Mouse (Mus musculus): Measurements from ENCODE around the gene Dhx29.
A peak's percentile ranks its signal among the peaks of the same experiment; 100 is the strongest.

The Dhx29 gene

DNA sequence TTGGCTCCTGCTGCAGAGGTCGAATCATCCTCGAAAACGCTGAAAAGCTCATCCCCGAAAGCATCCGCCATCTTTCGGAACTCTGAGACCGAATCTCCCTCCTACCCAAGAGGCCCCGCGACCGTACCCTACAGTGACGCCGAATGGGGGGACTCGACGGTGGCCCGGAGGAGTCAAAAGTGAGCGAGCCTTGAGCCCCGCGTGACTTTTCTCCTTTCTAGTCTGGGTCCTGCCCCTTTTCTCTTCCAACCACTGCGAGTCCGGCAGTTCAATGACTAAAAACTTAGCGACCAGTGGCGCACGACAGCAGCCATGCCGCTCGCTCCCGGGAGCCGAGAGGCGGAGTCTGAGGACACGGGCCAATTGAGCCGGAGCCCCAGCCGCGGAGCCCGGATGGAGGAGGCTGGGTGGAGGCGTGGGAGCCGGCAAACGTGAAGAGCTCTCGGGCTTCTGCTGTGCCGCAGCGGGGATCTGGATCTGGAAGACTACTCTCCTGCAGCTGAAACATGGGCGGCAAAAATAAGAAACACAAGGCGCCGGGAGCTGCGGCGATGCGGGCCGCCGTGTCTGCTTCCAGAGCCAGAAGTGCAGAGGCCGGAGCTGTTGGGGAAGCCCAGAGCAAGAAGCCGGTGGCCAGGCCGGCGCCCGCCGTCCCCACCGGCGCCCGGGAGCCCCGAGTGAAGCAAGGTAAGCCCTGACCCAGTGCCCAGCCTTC, at the start of gene Dhx29, which contains the start of gene Mtrex:
Gene Dhx29, plus strand, starts transcription at position 168 of the 715 bp plus-strand sequence.
Gene Mtrex, minus strand, starts transcription at position 112 of the 715 bp plus-strand sequence.
- peak; percentile 99 for DNase-seq (ENCODE audit: low spot score in 2 of 2)

DNA sequence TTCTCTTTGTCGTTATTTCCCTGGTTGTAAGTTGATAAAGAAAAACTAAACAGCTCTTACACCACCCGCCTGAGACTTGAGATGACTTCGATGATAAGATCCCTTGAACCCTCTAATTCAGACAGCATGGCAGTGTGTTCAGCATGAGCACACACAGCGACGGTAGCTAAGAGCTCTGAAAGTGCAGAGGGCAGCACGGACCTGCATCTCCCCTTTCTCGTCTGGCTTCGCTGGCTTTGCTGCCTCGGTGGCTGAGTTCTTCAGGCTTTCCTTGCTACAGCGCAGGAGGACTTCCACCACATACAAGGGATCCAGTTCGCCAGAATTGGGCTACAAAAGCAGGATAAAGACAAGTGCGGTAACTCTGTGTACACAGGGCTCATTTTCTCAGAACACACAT, 40.0 kb upstream of the Dhx29 start:
- no peak for DNase-seq (ENCODE audit: low spot score in 2 of 2)

DNA sequence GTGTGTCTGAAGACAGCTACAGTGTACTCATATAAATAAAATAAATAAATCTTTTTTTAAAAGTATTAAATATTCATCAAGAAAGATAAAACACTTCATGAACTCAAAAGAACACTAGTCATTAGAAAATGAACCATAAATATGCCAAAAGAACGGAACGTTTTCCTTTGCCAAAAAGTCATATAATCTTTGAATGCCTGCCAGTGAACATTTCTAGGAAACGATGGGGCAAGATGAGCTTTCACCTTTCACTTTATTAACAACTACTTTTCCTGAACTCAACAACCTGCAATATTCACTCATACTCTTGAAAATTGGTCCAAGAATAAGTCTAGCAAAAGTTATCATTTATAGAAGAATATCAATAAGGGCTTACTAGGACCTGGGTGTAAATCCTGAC, 25.1 kb upstream of the Dhx29 start:
- no peak for DNase-seq (ENCODE audit: low spot score in 2 of 2)

DNA sequence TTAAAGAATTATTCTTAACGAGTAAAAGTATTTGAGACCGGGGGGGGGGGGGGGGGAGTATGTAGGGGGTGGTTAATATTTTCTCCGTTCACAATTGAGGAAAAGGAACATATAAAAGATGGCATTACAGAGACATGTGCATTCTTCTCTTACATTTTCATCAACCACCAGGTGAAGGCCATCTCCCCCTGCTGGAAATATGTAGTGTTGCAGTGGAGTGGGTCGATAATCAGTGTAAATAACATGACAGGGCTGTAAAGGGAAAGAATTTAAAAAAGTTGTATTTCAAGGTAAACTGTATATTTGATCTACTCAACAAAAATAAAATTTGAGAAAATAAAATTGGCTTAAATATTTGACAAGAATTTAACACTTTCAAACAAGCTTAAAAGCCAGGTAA, 17.6 kb upstream of the Dhx29 start:
- DNase-seq (ENCODE audit: low spot score in 2 of 2), result no peak

DNA sequence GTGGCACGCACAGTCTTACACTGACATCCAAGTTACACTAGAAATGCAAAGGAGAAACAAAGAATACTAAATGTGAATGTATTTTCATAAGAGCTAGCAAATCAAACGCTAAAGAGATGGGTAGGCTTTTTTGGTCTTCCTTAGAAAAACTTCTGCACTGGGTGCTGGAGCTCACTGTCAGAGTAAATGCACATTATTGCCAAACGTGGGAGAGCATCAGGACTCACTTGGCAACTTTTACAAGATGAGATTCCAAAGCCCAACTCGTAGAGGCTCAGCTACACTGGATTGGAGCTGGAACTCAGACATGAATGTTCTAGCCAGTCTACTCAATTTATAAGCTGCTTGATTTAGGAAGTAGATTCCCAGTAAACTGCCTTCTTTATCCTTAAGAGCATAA, 16.8 kb upstream of the Dhx29 start:
- no peak for DNase-seq (ENCODE audit: low spot score in 2 of 2)

DNA sequence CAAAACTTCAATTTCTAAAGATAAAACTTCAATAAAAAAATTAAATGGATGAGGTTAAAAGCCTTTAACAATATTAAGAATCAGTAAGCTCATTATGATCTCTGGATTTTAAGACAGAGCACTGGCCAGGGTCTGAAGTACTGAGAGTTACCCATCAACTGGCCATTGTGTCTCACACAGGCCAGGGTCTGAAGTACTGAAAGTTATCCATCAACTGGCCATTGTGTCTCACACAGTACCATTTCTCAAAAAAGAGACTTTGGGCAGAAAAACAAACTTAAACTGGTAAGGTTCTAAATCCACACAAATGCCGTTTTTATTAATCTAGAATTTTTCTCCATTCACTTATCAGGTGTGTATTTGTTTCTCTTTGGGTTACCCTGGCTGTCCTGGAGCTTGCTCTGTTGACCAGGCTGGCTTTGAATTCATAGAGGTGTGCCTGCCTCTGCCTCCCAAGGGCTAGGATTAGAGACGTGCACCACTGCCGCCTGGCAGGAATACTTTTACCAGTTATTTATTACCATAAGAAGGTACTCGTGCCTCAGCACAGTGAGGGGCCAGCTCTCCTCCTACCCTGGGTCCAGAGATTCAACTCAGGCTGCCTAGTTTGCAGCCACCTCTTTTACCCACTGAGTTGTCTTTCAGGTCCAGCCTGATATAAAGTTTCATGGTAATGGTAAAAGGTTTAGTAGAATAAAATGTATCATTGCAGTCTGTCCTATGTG, 8.0 kb upstream of the Dhx29 start:
- no peak for DNase-seq (ENCODE audit: low spot score in 2 of 2)

DNA sequence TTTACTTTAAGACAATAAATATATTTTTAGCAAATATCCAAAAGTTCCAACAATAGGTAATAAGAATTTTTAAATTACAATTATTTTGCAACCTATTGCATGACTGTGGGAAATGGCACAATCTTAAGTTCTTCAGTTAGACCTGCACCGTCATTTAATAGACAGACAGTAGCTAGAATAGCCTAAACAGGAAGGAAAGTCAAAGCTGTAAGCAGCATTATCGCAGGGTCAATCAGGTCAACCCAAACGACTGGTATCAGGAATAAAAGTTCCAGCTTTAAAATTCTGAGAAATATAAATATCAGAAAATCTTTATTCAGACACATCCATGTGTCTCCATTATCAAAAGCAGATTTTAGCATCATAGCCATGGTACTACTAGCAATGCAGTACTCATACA, 6.3 kb upstream of the Dhx29 start:
- no peak for DNase-seq (ENCODE audit: low spot score in 2 of 2)

DNA sequence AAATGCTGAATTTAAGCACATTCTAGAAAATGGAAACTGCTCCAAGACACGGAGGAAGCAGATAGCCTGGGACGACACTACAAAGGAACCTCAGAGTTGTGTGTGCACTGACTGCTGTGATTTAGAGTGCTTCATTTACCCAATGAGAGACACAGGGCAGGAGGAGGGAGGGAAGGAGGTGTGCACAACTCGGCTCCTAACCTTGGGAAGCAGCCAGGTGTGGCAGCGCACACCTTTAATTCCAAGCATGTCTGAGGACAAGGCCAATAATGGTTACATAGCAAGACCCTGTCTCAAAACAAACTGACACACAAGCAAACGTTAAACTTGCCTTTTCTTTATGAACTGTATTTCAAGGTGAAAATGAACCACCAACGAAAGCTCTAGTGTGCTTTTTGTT, 2.0 kb upstream of the Dhx29 start:
- no peak for DNase-seq (ENCODE audit: low spot score in 2 of 2)

DNA sequence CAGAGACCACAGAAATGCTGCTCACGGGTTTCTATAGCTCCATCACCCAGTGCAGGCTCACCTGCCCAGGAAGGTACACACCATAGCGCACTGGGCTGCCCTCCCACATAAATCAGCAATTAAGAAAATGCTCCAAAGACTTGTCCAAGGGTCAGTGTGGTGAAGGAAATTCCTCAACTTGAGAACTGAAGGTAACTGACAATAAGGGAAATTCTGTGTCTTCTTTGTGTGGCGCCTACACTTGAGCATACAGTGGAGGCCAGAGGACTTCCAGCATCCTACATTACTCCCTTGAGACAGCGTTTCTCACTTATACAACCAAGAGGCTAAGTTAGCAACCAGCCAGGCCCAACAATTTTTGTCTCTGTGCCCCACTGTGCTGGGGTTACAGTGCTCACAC, 1.3 kb upstream of the Dhx29 start:
- DNase-seq (ENCODE audit: low spot score in 2 of 2), result no peak

DNA sequence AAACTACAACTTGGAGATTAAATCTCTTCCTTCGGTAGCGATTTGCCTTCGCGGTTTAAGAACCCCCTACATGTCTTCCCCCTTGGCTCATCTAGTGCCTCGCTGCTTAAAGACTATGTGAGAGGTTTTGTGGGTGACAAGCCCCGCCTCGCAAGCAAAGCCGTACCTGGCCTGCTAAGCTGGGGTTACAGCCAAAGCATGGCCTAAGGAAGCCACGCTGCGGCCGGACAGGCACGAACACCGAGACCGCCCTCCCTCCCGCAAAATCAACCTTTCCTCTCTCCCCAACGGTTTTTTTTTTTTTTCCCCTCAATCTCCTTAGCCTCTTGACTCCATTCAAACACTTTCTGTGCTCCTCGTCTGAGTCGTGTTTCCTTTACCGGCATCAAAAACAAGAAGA, 458 bp upstream of the Dhx29 start:
- DNase-seq (ENCODE audit: low spot score in 2 of 2), result no peak

DNA sequence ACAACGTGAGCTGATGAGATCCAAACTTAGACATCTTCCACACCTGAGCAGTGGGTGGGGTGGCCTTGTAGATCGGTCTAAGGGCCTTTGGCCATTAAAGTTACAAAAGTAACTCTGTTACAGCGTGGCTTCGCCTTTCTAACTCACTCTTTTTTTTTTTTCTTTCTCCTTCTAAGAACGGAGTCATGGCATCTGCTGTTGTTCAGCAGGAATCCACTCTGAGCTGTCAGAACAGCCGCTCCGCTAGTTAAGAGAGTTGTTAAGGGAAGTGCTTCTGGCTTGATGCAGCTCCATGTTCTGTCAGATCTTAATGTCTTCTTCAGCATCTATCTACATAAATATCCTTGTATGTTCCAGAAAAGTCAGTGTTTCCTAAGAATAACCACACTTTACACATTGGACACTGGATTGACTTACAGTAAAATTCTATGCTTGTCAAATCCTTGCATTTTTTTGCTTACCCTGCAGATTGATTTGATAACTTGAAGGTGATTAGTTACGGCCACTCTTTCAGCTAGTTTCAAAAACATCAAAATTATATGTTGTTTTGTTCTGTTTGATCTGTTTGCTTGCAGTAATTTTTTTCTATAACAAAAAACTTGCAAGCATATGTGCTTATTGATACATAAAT, 899 bp downstream of the Dhx29 start:
- no peak for DNase-seq (ENCODE audit: low spot score in 2 of 2)

DNA sequence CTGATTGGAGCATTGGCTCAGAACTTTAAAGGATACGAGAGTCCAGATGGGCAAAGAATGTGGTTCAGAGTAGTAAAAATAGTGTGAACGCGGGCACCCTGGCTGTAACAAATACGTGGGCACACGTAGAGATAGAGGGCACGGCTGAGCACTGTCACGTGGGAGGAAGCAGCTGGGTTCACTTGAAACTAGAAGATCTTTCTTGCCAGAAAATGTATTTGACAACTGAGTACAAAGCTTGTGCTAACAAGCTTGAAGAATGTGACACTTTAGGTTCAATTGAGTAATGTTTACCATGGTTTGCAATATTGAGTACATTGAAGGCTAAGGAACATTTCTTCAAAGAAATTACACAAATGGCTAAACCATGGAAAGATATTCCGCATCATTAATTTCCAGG, 10.9 kb downstream of the Dhx29 start:
- DNase-seq (ENCODE audit: low spot score in 2 of 2), result no peak

DNA sequence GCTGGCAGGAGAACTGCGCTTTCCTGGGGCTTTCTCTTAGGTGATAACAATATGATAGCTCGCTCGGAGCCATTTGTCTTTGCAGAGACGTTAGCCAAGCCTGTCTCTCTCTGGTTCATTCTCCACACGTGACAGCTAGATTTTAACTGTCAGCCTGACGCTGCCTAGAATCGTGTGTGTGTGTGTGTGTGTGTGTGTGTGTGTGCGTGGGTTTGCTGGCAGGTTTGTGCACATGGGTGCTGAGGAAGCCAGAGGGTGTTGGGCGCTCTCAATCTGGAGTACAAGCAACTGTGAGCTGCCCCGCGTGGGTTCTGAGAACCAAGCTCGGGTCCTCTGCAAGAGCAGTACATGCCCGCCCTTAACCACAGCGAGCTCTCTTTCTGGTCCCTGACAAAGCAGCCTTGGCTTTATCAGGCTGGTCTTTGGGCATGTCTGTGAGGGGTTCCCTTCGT, 14.7 kb downstream of the Dhx29 start:
- peak in 1 of 2 experiments; percentile 11 for DNase-seq (ENCODE audit: low spot score in 2 of 2)

DNA sequence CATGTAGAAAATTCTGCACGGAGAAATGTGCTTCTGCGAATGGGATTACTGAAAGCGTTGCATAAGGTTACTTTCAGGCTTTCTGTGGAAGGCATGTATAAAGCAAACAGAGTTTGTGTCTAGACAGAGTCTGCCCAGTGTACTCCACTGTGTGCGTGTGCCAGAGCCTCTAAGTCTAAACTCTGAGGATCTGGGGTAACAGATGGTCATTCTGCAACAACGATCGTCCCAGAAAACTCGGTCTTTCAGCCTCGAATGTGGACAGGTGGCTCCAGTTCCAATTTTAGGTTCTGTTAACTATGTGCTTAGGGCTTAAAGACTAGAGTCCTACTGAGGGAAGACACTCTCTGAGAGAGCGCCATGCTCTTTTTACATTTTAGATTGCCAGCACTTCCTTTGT, 18.1 kb downstream of the Dhx29 start:
- DNase-seq (ENCODE audit: low spot score in 2 of 2), result no peak

DNA sequence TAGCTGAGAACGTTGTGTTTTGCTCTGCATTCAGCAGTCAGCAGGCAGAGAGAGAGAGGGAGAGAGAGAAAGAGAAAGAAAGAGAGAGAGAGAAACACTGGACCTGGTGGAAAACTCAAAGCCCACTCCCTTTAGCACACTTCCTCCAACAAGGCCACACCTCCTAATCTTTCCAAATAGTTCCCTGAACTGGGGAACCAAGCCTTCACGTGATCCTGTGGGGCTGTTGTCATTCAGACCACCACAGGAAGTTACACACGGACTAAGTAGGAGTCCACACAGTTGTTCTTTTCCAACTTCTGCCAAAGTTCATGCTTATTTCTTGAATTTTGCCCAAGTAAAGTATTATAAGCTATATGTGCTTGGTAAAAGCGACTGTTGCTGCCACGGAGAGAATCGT, 18.6 kb downstream of the Dhx29 start:
- DNase-seq (ENCODE audit: low spot score in 2 of 2), result no peak

DNA sequence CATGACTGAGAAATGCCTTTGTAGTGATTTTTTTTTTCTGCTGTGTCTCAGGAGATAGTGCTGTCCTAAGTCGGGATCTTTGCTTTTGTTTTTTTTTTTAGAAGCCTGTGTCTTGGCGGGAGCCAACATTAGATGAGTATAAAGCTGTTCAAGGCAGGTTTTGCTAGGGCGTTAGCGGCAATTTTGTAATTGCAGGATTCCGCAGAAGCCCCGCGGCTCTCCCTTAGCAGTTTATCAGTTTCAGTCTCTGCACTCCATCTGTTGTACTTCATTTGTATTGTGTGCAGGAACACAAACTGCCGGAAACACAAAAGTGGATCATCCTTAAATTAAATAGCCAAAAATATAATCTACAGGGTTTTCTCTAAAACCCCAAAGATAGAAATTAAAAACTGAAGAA, 26.8 kb downstream of the Dhx29 start:
- no peak for DNase-seq (ENCODE audit: low spot score in 2 of 2)

DNA sequence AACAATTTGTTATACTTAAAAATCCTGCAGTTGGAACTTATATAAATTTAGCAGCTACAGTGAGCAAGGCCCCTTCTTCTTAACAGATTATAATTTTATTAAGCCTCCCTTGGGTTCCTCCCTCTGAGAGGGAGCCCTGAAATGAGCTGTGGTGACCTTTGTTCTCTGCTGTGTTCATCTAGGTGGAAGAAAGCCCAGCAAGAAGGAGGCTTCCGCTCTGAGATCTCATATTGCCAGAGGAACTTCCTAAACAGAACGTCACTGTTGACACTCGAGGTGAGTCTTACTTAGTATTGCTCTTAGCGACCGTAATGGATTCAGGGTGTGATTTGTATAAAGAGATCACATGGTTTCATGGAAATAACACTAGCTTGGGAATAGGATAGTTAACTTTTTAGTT, 35.8 kb downstream of the Dhx29 start:
- no peak for DNase-seq (ENCODE audit: low spot score in 2 of 2)

DNA sequence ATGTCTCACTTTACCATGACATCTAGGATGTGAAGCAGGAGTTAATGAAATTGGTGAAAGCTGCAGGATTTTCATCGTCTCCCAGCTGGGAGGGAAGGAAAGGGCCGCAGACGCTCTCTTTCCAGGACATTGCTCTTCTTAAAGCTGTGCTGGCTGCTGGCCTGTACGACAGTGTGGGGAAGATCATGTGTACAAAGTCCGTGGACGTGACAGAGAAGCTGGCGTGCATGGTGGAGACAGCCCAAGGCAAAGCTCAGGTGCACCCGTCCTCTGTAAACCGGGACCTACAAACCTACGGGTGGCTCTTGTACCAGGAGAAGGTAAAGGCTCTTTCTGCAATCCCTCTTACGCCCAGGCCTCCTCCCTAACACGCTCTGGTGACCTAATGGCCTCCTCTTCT, 37.2 kb downstream of the Dhx29 start:
- no peak for DNase-seq (ENCODE audit: low spot score in 2 of 2)

DNA sequence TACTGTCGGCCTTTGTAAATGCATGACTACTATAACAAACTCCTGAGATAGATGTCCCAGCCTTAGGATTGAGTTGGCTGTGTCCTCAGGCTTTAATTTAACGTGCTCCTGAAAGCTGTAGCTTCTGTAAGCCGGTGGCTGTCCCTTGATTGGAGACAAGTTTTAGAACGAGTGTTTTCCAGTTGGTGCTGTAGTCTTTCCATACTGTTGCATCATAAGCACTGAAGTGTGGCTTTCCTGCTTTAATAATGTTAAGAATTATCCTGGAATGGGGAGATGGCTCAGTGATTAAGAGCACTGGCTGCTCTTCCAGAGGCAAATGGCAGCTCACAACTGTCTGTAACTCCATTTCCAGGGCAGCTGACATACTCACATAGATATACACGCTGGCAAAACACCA, 40.0 kb downstream of the Dhx29 start:
- DNase-seq (ENCODE audit: low spot score in 2 of 2), result no peak

DNA sequence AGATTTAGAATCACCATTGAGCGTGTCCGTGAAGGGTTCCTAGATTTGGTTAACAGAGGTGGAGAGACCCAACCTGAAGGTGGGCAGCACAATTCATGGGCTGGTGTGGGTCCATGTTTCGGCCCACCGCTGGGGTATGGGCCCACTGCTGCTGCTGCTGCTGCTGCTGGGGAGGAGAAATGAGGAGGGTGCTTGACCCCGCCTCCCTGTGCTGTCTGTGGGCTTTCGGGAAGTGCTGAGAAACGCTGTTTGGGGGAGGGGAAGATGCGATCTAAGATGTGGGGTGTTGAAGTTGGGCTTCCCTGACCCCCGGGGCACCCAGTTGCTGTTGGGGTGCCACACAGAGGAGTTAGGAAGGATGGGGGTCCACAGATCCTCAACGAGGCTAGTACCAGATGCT, 49.5 kb downstream of the Dhx29 start:
- DNase-seq (ENCODE audit: low spot score in 2 of 2), result no peak

DNA sequence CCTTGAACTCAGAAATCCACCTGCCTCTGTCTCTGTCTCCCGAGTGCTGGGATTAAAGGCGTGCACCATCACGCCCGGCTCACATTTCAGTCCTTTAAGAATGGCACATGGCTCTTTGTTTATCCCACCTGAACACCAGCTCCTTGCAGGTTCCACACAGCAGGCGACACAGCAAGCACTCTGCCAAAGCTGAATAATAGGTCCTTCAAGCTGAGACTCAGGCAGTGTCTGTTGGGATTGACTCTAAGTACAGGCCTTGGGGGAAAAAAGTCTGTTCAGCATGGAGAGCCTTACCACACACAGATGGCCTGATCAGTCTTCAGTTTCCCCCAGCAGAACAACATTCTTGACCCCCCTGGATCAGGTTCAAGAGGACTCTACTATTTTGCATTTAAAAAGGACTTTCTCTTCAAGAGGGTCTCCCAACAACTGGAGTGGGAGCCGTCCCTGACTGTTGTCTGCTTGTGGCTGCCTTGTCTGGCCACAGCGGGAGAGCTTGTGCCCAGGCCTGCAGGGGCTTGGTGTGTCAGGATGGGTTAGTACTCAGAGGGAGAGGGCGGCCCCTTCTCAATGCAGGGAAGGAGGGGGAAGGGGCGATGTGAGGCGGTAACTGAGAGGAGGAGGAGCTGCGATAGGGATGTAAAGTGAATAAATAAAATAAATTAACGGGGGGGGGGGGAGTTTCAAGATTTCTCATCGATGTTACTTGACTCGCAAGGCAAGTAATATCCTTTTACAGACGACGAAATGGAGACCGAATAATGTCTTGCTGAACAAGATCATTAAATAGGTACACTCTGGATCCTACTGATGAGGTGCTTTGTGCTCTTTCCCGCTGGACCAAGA, 58.6 kb downstream of the Dhx29 start:
- DNase-seq (ENCODE audit: low spot score in 2 of 2), result no peak

DNA sequence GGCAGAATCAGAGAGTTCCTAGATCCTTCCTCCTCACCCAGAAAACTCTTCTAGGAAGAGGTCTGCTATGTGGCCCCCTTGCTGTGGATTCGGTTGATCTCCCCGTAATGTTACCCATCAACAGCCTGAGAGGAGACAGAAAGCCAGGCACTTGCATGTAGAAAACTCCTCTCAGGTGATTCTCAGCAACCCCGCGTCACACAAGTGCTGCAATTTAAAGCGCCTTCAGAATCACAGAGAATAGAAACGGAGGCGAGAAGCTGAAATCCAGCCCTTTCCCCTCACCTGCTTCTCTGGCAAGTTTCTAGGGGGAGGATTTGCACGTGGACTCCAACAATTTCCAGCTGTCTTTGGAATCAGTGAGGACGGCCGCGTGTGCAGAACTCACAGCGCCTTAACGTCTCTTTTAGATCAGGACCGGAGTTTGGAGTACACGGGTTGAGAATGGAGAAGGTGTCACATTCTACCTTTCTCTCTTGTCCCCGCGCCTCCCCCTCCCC, 59.2 kb downstream of the Dhx29 start:
- no peak for DNase-seq (ENCODE audit: low spot score in 2 of 2)

Data from frontal cortex, postnatal 25 days (tissue).